ENCODE assay signal across 8 mouse cellular contexts in genomic region chr12:8496679-8497313, GRCm38 (mm10). TPM values are rescaled to one million over a fixed set of nuclear protein-coding genes. Genes with fewer than 3 reads are reported as not detected.
DNase-seq lines count a peak whose midpoint lies in the region; ATAC-seq lines count a peak whose summit lies in the region.

No protein-coding gene starts in this region.

- DNase-seq in adrenal gland, adult 2 months = peak; percentile 9
- no peak for DNase-seq in adrenal gland, postnatal 10 days
- DNase-seq in thymus, postnatal 36 days = no peak
- DNase-seq in right cerebral cortex, postnatal 10 days (ENCODE audit: low spot score in 2 of 2) = no peak
- no peak for DNase-seq in frontal cortex, adult 2 months (ENCODE audit: extremely low spot score in 1 of 2, low spot score in 1 of 2)

- H3K4me3 ChIP-seq in megakaryocyte, embryonic 14.5 days (replicated peaks) = peak overlapping the region; percentile 100
- peak overlapping the region; percentile 85 for H3K4me3 ChIP-seq in limb, embryonic 15.5 days

- no peak for ATAC-seq in megakaryocyte, adult 5-6 weeks (ENCODE audit: poor library complexity, severe bottlenecking)
- ATAC-seq in limb, embryonic 15.5 days (ENCODE audit: insufficient number of reproducible peaks, low FRiP score, low TSS enrichment, low read depth) = no peak

- peak overlapping the region; percentile 67 for H3K4me2 ChIP-seq in limb, embryonic 15.5 days

- peaks cover 65% of the 10 kb centered on the region for H3K4me1 ChIP-seq in megakaryocyte, embryonic 14.5 days
- H3K4me1 ChIP-seq in limb, embryonic 15.5 days = peaks cover 25% of the 10 kb centered on the region

- H3K36me3 ChIP-seq in megakaryocyte, embryonic 14.5 days (replicated peaks; ENCODE audit: low read length) = peaks cover 15% of the 10 kb centered on the region
- no peaks in the 10 kb centered on the region for H3K36me3 ChIP-seq in limb, embryonic 15.5 days

- no peak overlapping the region for H3K9ac ChIP-seq in limb, embryonic 15.5 days

- H3K27me3 ChIP-seq in megakaryocyte, embryonic 14.5 days (replicated peaks) = no peaks in the 10 kb centered on the region
- no peaks in the 10 kb centered on the region for H3K27me3 ChIP-seq in limb, embryonic 15.5 days

- peak overlapping the region; percentile 88 for H3K27ac ChIP-seq in limb, embryonic 15.5 days

- whole genome bisulfite sequencing in limb, embryonic 15.5 days = 32% methylated on average over 2 of the region's 2 CpGs

- H3K9me3 ChIP-seq in megakaryocyte, embryonic 14.5 days = no peaks in the 10 kb centered on the region
- H3K9me3 ChIP-seq in limb, embryonic 15.5 days = no peaks in the 10 kb centered on the region

RNA-seq across cellular contexts. Expression of gene Rhob, which starts 3.0 kb away (rescaled TPM):
- total RNA-seq in adrenal gland, adult 2 months (2021) = 100 to 1,000 TPM; 166 to 261 TPM
- polyA plus RNA-seq in adrenal gland, adult 2 months (2012; rRNA removed) = 497 and 623 TPM in 2 replicates
- total RNA-seq in adrenal gland, postnatal 10 days (2021) = 100 to 1,000 TPM; 177 to 223 TPM
- polyA plus RNA-seq in megakaryocyte, embryonic 14.5 days (2012; ENCODE audit: insufficient read depth, low replicate concordance) = 146 and 207 TPM in 2 replicates
- total RNA-seq in megakaryocyte, adult 5-6 weeks (2015) = 107 and 120 TPM in 2 replicates
- 55.4 and 60.5 TPM in 2 replicates for total RNA-seq in megakaryocyte, adult 5-6 weeks (2017)
- 54.1 and 60.5 TPM in 2 replicates for polyA plus RNA-seq in limb, embryonic 15.5 days (2015; fragmentation: Nextera tagmentation; extraction: Ambion mirVana)
- 285 and 316 TPM in 2 replicates for polyA plus RNA-seq in frontal cortex, adult 2 months (2012; rRNA removed)
